Mouse (Mus musculus) kidney, adult 8-10 months (tissue): Measurements from ENCODE around the gene Copa.

Experiments used
- DNase-seq, 2 experiments: peaks; one replicate each; pipeline ENCODE4 v3.0.0; 2022

The Copa gene

DNA sequence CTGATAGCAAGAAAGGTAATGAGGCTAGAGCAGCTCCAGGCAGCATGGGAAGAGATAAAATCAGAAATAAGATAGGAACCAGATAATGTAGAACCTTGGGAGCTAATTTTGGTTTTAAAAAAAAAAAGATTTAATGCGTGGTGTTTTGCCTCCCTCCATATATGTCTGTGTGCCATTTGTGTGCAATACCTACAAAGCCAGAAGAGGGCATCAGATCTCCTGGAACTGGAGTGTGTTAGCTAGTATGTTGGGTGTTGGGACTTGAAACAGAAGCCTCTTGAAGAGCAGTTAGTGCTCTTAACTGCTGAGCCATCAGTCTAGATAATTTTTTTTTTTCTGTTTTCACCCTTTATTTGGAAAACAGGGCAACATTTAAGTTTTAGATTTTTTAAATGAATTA, 61.2 kb downstream of the Copa start:
- peak; percentile 68 to 71 for DNase-seq

DNA sequence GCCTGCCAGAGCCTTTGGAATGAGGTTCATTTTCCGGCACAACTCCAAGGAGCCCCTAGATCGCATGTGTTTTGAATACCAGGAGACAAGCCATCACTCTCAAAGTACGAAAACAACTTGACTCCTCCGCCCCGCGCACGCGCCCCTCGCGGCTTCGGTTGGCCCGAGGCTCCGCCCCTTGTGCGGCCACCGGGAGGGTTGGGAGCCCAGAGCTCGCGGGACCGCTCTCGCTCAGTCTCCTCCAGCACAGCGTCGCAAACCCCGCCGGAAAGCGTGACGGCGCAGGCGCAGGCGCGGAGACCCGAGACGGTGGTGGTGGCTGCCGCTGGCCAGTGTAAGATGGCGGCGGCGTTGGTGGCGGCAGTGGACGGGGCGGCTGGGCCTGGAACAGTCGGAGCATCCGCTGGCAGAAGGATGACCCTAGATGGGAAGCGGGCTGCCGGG, 65.5 kb downstream of the Copa start, which contains the start of gene Dcaf8:
Gene Dcaf8 (plus strand): TSS at position 250 of the 444 bp plus-strand sequence.
- peak; percentile 98 for DNase-seq

DNA sequence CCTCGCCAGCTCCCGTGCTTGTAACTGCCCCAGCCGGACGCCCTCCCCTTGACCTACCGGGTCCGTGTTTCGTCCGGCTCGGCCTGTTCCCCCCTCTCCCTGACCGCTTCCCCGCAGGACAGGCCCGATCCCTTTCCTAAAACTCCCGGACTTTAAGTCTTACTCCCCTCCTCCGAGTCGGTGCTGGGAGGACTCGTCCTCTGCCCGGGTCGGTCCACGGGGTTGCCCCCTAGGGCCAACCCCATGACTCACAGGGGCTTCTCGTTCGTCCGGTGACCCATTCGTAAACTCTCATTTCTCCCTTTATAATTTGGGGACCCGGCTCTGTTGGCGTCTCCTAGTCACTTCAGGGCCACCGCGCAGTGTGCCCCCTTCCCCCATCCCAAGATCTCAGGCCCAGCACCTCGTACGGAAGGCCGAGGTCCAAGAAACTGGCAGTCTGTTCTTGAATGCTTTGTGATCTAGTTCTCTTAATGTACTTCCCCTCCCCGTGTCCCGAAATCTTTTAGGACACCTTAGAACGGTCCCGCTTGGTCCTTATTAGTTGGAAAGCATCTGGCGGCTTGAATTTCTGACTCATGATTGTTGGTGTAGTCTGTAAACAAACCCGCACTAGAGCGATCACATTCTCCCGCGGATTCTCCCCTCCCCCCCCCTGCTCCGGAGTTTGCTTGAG, 66.1 kb downstream of the Copa start:
- peak; percentile 50 to 56 for DNase-seq

DNA sequence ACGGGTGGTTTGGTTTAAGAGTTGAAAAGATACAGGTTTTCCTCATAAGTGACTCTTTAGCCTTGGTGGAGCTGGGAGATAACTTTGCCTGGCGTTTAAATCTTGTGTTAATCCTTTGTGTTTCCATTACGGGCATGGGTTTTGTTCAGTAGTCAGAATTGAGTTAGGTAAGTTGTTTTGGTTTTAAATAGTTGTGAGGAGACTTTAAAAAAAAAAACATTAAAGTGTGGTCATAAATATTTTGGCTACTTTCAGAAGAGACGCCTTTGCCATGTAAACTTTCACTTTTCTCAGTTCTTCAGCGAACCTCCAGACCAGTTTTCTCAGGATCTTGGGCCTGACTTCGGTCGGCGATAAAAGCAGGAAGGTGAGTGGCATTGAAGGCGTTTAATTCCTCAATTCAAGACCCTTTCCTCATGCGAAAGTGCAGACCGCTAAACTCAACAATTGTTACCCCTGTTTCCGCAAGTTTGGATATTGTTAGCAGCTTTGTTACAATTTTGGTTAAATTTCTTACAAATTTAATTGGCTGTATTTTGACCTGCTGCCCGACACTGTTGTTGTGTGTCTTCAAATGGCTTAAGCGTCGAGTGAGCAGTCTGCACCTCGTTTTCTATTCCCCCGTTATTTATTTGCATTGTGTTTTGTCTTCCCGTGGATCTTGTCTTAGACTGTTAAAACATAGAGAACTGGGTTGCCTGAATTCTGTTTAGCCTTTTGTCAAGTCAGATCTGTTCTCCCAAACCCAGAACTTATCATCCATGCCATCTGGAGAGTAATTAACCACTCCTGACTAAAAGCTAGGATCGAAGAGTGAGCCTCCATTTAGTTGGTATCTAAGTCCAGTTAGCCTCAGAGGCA, 66.9 kb downstream of the Copa start:
- no peak for DNase-seq

DNA sequence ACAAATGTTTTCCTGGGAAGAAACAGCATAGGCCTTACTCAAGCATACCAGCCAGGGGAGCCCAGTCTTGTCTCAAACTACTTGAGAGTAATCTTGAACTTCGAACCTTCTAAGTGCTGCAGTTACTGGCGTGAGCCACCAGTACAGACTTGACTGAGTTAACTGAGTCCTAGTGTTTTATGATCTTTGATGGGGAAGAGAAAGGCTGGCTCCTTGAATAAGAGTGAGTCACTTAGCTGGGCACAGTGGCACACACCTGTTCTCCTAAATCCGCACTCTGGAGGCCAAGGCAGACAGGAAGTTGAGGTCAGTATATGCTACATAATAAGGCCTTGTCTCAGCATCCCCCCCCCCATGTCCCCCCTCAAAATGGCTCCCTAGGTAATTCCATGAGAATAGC, 72.2 kb downstream of the Copa start:
- DNase-seq: no peak

DNA sequence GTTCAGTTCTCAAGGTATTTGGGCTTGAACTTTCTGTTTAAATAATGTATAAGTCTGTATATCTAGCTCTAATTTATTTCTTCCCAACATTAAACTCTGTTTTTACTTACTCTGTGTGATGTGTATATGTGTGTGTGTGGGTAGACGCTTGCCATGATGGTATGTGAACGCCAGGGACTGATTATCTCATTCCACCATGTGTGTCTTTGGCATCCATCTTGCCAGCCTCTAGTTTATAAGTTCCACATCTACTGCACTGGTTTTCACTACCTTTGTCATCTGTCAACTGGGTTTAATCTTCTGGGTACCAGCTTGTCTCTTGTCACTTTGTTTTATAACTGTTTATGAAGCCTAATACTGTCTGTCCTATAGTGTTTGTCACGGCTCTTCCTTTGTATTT, 73.2 kb downstream of the Copa start:
- no peak for DNase-seq

DNA sequence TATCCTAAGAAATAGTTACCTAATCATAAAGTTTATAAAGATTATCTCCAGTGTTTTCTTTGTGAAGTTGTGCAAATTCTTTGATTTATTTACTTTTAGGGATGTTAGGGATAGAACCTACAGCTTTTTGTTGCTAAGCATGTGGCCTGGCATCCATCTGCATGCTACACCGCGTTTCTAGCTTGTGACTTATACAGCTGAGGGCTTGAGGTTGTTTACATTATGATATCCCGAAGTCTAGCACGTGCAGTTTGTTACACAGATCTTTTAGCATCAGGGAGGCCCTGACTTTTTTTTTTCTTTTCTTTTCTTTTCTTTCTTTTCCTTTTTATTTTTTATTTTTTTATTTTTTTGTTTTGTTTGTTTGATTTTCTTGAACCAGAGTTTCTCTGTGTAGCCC, 77.6 kb downstream of the Copa start:
- DNase-seq: no peak

DNA sequence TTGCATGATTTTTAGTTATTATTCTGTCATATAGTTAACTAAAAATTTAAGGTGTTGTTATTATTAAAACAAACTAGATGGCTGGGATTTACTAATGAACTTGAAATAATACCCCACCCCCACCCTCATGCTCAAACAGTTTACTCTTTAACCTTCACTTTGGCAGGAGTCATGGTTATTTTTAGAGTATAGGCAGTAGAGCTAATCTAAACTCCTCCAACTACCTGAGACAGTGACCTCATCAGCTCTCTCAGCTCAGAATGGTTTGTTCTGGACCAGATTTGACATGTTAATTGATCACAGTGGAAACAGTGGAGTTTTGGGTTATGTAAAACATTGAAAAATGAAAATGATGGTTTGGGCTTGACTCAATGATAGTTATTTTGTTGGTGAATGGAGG, 78.2 kb downstream of the Copa start:
- DNase-seq: peak in 1 of 2 experiments; percentile 41

DNA sequence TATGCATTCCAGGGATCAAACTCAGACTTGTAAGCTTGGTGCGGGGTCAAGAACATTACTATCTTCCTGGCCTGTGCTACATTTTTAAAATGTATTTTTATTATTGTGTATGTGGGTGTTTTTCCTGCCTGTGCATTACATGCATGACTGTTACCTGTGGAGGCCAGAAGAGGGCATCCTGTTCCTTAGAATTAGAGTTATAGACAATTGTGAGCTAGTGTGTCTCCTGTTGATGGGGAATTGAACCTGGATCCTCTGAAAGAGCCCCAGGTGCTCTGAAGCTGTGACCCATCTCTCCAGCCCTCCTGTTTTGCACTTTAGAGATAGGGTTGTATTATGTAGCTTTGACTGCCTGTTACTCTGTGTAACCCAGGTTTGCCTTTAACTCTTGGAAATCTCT, 79.7 kb downstream of the Copa start:
- DNase-seq: peak; percentile 42

DNA sequence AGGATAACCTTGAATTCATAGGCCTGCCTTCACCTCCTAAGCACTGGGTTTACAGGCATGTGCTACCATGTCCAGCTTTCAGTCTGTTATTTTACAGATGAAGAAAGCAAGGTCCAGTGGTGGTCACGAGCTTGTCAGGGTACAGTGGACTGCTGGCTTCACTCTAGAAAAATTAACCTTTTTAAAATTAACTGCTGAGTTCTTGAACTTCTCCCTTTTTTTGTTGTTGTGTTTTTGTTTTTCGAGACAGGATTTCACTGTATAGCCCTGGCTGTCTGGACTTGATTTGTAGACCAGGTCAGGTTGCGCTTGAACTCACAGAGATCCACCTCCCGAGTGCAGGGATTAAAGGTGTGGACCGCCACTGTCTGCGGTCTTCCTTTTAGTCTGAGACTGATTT, 80.6 kb downstream of the Copa start:
- DNase-seq: peak; percentile 54 to 64

DNA sequence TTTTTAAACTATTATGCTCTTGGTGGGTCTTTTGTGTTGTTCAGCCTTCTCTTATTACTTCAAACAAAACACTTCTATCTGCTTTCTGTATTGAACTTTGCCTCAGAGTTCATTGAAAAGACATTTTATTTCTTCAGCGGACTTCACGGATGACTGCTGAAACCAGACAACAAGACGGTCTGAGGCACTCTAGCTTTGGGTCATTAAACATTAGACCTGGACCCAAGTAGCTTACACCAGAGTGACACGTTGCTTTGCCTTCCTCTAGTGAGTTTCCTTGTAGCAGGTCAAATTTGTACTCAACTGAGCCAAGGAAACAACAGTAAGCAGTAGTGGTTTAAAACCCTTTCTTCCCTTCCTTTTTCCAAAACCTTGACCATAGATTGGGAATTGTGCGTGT, 85.6 kb downstream of the Copa start:
- peak; percentile 57 to 85 for DNase-seq

DNA sequence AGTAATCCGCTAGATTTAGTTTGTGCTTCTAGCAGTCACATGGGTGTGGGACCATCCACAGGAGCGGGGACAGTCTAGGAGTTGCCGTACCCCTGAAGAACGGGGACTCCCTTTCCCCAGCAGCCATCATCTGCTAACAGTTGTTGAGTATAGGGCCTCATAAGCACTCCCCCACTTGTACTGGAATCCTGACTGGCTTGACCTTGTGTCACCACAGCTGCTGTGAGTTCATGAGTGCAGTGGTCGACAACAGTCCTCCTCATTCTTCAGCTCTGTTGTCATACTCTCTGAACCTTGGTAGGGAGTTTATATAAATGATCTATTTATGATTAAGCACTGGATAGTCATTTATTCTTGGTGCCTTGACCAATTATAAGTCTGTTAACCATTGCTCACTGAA, 87.5 kb downstream of the Copa start:
- DNase-seq: no peak
